Mouse (Mus musculus) erythroblast, adult 5-6 weeks (primary cell): Measurements from ENCODE around the gene Skap1. TPM values are rescaled to one million over a fixed set of nuclear protein-coding genes. Genes with fewer than 3 reads are reported as not detected.

Source experiments
- ATAC-seq: replicated peaks from 2 replicates; pipeline ENCODE4 v1.8.0; 2016; ENCODE audit warnings: moderate number of reproducible peaks, mild to moderate bottlenecking, moderate TSS enrichment, inconsistent platforms; ENCODE audit not compliant: poor library complexity, low FRiP score, severe bottlenecking
- total RNA-seq, 2 experiments: library from RNA; stranded (forward) in 1 of 2; stranded (reverse) in 1 of 2; fragments of 150-400 nt in 1 of 2; fragments of 200-764, 138-1000 nt in 1 of 2; gene quantifications; 2 replicates each; pipeline versions ENCODE4 v1.2.3 to v1.2.4; 2015 to 2017; ENCODE audit warnings: low replicate concordance in 2 of 2

The Skap1 gene
- total RNA-seq, 2 experiments from 2014 or later, result not detected

GRCm38 (mm10) chr11:96618789-96619445, 154.5 kb downstream of the Skap1 start:
- ATAC-seq, result no peak

- ATAC-seq, result no peak
Measured at GRCm38 (mm10) chr11:96619576-96619975, 155.2 kb downstream of the Skap1 start.

GRCm38 (mm10) chr11:96620006-96620405, 155.6 kb downstream of the Skap1 start:
- ATAC-seq, result no peak

- no peak for ATAC-seq
Measured at GRCm38 (mm10) chr11:96620660-96621059, 156.3 kb downstream of the Skap1 start.

GRCm38 (mm10) chr11:96621167-96621566, 156.8 kb downstream of the Skap1 start:
- no peak; the same call in 1 of the 2 replicates for ATAC-seq

- ATAC-seq, result no peak
Measured at GRCm38 (mm10) chr11:96622782-96623181, 158.4 kb downstream of the Skap1 start.

- no peak for ATAC-seq
Measured at GRCm38 (mm10) chr11:96624436-96624835, 160.0 kb downstream of the Skap1 start.

- ATAC-seq, result no peak
Measured at GRCm38 (mm10) chr11:96629775-96630174, 165.4 kb downstream of the Skap1 start.

- ATAC-seq, result no peak
Measured at GRCm38 (mm10) chr11:96631521-96631920, 167.1 kb downstream of the Skap1 start.

- no peak for ATAC-seq
Measured at GRCm38 (mm10) chr11:96637927-96638326, 173.5 kb downstream of the Skap1 start.

GRCm38 (mm10) chr11:96639805-96640204, 175.4 kb downstream of the Skap1 start:
- no peak for ATAC-seq

- no peak for ATAC-seq
Measured at GRCm38 (mm10) chr11:96642173-96643140, 178.1 kb downstream of the Skap1 start.

GRCm38 (mm10) chr11:96644969-96645368, 180.6 kb downstream of the Skap1 start:
- ATAC-seq, result no peak

- no peak for ATAC-seq
Measured at GRCm38 (mm10) chr11:96645538-96646037, 181.2 kb downstream of the Skap1 start.

GRCm38 (mm10) chr11:96651848-96652247, 187.5 kb downstream of the Skap1 start:
- ATAC-seq, result no peak

- ATAC-seq, result no peak
Measured at GRCm38 (mm10) chr11:96653867-96654266, 189.5 kb downstream of the Skap1 start.

- no peak for ATAC-seq
Measured at GRCm38 (mm10) chr11:96658420-96658819, 194.0 kb downstream of the Skap1 start.

- no peak for ATAC-seq
Measured at GRCm38 (mm10) chr11:96666924-96667323, 202.5 kb downstream of the Skap1 start.

- no peak for ATAC-seq
Measured at GRCm38 (mm10) chr11:96668367-96668766, 204.0 kb downstream of the Skap1 start.

- ATAC-seq, result no peak
Measured at GRCm38 (mm10) chr11:96673792-96674191, 209.4 kb downstream of the Skap1 start.
